Mouse (Mus musculus) testis, adult 2 months (tissue): ENCODE data around the gene Icos.

Experiments used
- CTCF ChIP-seq: fragments of 200-500 bp; IDR thresholded peaks from 2 replicates; pipeline ENCODE4 v1.5.1; 2012; ENCODE audit warnings: low read depth, mild to moderate bottlenecking, inconsistent platforms, low read length, moderate library complexity; ENCODE audit not compliant: control insufficient read depth, insufficient read depth, insufficient replicate concordance
- POLR2A ChIP-seq: fragments of 200-500 bp; IDR thresholded peaks from 2 replicates; pipeline ENCODE4 v1.6.1; 2012; ENCODE audit warnings: low read depth, mild to moderate bottlenecking, inconsistent platforms, low read length, moderate library complexity; ENCODE audit not compliant: control insufficient read depth

DNA sequence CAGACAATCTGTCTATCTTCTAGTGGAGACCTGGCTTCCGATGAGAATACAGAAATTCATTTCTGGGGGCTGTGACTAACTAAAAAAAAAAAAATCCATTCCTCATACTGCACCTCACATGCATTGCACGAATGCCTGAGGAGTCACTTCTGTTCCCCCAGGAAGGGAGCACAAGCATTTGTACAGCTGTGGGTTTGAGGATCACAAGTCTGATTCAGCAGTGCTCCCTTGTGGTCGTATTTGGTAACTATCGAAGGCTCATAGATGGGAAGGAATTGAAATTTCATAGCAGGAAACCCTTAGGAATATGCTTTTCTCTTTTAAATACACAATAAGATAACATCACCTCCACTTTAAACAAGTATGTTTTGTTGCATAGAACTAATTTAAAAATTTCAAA is 16.6 kb upstream of the Icos start:
- TF ChIP-seq POLR2A (no peak), CTCF (no peak)
